Mouse (Mus musculus) limb, embryonic 12.5 days (tissue): ENCODE measurements at regions not wholly inside any gene's neighbourhood (a gene's known extent, or its start where the extent isn't known, plus 50 kb on each side); places are given as distances from the start of the nearest gene placed in this dataset.

Source experiments
- ATAC-seq: fragments of 200-750 bp; cut with Nextera tagmentation; 2 replicates; pipeline ENCODE4 v1.8.0; 2017; ENCODE audit warnings: low read depth, moderate TSS enrichment; ENCODE audit not compliant: insufficient number of reproducible peaks, insufficient read depth, low FRiP score, low TSS enrichment
- H3K27ac ChIP-seq: fragments of 300-500 bp; sonication (generic); 2 replicates; pipeline ENCODE4 v1.5.1; 2016; ENCODE audit warnings: mild to moderate bottlenecking, moderate library complexity
- H3K27me3 ChIP-seq: fragments of 300-500 bp; sonication (generic); 2 replicates; pipeline ENCODE4 v1.6.1; 2016; ENCODE audit warnings: mild to moderate bottlenecking, moderate library complexity
- H3K36me3 ChIP-seq: fragments of 300-500 bp; sonication (generic); 2 replicates; pipeline ENCODE4 v1.6.1; 2016; ENCODE audit warnings: mild to moderate bottlenecking, moderate library complexity
- H3K4me1 ChIP-seq: fragments of 300-500 bp; sonication (generic); replicated peaks from 2 replicates; pipeline ENCODE4 v1.6.1; 2016
- H3K4me2 ChIP-seq: fragments of 300-500 bp; sonication (generic); 2 replicates; pipeline ENCODE4 v1.6.1; 2016; ENCODE audit warnings: mild to moderate bottlenecking, moderate library complexity
- H3K4me3 ChIP-seq: fragments of 300-500 bp; sonication (generic); replicated peaks from 2 replicates; pipeline ENCODE4 v1.5.1; 2016; ENCODE audit warnings: mild to moderate bottlenecking
- H3K9ac ChIP-seq: fragments of 300-500 bp; sonication (generic); replicated peaks from 2 replicates; pipeline ENCODE4 v1.6.1; 2016; ENCODE audit warnings: mild to moderate bottlenecking, moderate library complexity
- H3K9me3 ChIP-seq: fragments of 300-500 bp; sonication (generic); 2 replicates; pipeline ENCODE4 v1.6.1; 2016; ENCODE audit warnings: mild to moderate bottlenecking, moderate library complexity
- WGBS: fragments of 180-500 bp; shearing (Covaris S2); methylation state at CpG from one replicate; pipeline ENCODE4 v1.1.7; 2016; 5-methylcytosine and 5-hydroxymethylcytosine counted together

DNA sequence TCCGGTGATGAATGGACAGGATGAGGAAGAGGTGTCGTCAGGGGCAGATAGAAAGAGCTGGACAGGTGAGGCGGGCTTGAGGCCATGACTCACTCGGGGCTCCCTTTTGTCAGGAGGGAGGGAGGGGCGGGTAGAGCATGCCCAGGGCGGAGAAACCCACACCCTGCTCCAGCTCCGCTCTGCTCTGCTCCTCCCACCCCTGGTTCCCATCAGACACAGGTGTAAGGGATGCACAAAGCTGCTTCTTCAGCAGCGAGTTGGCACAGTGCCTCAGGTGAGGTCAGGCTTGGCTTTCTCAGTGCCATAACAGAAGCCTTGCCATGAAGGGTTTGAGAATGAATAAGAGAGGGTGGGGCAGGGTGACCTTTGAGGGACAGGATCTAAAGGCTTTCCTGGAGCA lies 212.2 kb downstream of the Ly86 start:
- H3K27me3 ChIP-seq: no peaks in the 10 kb centered on the region
- no peak overlapping the region for H3K4me3 ChIP-seq
- no peaks in the 10 kb centered on the region for H3K36me3 ChIP-seq
- H3K9ac ChIP-seq: no peak overlapping the region
- no peak overlapping the region for H3K27ac ChIP-seq
- WGBS: 73% methylated on average over 8 of the region's 8 CpGs
- no peak for ATAC-seq
- H3K9me3 ChIP-seq: no peaks in the 10 kb centered on the region
- no peak overlapping the region for H3K4me2 ChIP-seq
- peaks cover 31% of the 10 kb centered on the region for H3K4me1 ChIP-seq

DNA sequence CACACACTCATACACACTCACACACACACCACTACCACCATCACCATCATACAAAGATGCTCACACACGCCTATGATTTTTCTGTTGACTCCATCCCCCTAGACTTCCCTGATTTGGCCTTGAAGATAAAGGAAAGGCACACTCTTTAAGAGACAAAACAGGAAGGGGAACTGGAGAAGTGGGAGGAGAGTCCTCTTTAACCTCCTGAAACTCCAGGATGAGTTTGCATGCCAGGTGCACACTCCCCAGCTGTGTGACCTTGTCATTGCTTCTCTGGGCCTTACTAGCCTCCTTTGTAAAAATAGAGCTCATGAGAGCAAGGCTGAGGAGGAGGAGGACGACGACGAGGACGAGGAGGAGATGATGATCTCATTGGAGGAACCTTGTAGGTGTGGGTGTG lies 212.8 kb downstream of the Ly86 start:
- 76% methylated on average over 5 of the region's 5 CpGs for WGBS
- H3K4me2 ChIP-seq: no peak overlapping the region
- no peak for ATAC-seq

DNA sequence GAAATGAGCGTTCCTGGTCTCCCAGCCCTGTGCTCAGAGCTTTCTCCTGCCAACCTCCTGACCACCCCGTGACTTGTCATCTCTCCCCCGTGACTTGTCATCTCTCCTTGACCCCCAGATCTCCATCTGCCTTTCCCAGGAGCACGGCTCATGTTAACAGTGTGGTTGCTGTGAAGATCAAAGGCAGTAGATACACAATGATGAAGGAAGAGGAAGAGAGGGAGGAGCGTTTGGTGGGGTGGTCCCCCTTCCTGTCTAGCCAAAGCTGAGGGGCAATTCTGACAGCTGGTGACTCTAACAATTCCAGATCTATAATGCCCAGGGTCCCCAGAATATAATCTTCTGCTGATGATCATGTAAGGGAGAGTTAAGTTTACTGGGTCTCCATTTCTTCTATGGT lies 214.0 kb downstream of the Ly86 start:
- peaks cover 39% of the 10 kb centered on the region for H3K4me1 ChIP-seq
- no peak for ATAC-seq
- WGBS: 51% methylated on average over 5 of the region's 5 CpGs

More for the DNA sequence above, 212.8 kb downstream of the Ly86 start:
- no peak overlapping the region for H3K4me3 ChIP-seq
- H3K4me1 ChIP-seq: peaks cover 37% of the 10 kb centered on the region
- H3K36me3 ChIP-seq: no peaks in the 10 kb centered on the region
- H3K27ac ChIP-seq: no peak overlapping the region
- H3K27me3 ChIP-seq: no peaks in the 10 kb centered on the region
- no peak overlapping the region for H3K9ac ChIP-seq
- H3K9me3 ChIP-seq: no peaks in the 10 kb centered on the region

DNA sequence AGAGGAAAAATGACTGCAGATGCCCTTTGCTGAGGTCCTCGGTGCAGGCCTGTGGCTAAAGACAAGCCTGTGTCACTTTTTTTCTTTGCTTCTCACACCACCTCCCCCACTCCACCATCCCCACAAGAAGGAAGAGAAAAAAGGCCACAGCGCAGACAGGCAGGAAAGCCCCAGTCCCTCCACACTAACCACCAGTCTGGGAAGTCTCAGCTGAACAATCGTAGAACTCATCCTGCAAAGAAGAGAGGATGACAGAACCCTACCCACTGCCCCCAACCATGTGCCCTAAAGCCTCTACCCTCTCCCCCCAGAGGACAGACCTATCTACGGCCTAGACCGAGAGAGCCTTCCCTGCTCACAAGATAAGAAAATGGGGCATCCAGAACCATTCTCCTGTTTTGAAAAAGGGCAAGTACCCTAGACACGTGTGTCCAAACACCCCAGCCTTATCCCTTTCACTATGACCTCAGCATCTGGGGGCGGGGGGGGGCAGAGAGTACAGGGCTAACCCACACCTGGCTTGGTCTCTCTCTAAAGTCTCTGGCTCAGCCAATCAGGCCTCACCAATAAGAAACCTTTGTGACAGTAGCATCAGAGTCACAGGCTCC lies 214.8 kb downstream of the Ly86 start:
- H3K4me2 ChIP-seq: 0 out of 2 replicates have a peak overlapping the region, but pooled peaks have one; percentile 19
- no peak for ATAC-seq
- no peaks in the 10 kb centered on the region for H3K27me3 ChIP-seq
- H3K9me3 ChIP-seq: no peaks in the 10 kb centered on the region
- H3K36me3 ChIP-seq: no peaks in the 10 kb centered on the region
- peak overlapping the region; percentile 72; the same call in 1 of the 2 replicates for H3K27ac ChIP-seq
- H3K4me3 ChIP-seq: no peak overlapping the region
- H3K4me1 ChIP-seq: peaks cover 39% of the 10 kb centered on the region
- no peak overlapping the region for H3K9ac ChIP-seq
- whole genome bisulfite sequencing: 63% methylated on average over 7 of the region's 7 CpGs

More for the DNA sequence above, 214.0 kb downstream of the Ly86 start:
- Histone ChIP-seq H3K9me3 (no peaks in the 10 kb centered on the region), H3K27me3 (no peaks in the 10 kb centered on the region), H3K4me2 (no peak overlapping the region), H3K36me3 (no peaks in the 10 kb centered on the region), H3K27ac (no peak overlapping the region), H3K4me3 (no peak overlapping the region), H3K9ac (no peak overlapping the region)

DNA sequence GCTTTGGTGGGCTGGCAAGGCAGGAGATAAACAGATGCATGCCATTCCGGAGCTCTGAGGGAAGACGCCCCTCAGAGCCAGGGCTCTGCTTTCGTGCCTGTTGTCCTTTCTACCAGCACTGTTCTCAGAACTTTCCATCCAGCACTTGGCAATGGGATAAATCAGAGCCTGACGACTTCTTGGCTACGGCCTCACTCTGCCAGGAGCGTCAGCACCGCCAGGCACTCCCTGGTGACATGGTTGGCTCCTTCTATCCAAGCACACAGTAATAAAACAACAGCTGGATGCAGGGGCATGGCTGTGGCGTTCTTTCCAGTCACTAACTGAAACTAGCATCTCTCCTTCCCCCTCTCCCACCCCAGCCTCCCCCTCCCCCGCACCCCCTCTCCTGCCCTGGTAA lies 215.4 kb downstream of the Ly86 start:
- Histone ChIP-seq H3K4me2 (peak overlapping the region; percentile 19), H3K4me3 (no peak overlapping the region), H3K9me3 (no peaks in the 10 kb centered on the region), H3K4me1 (peaks cover 39% of the 10 kb centered on the region), H3K27ac (peak overlapping the region; percentile 72), H3K36me3 (no peaks in the 10 kb centered on the region), H3K9ac (no peak overlapping the region), H3K27me3 (no peaks in the 10 kb centered on the region)
- no peak for ATAC-seq
- WGBS: 16% methylated on average over 9 of the region's 9 CpGs

DNA sequence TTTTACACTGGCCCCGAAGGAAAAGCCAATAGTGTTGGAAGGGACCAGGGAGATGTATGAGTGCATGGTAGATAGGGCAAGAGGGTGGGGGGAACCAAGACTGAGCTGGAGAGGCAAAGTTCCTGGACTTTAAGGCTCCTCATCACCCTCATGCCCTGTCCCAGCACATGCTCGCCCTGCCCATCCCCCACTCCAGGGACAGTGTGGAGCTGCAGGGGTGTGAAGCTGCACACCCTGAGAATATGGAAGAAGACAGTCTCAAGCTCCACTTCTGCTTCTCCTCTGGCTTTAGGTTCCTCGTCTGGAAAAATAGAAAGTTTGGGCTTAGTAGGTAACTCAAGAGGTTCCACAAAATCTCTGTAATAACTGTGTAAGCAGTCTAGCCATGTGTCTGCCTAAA lies 215.8 kb downstream of the Ly86 start:
- WGBS: 20% methylated on average over 3 of the region's 3 CpGs
- Histone ChIP-seq H3K9ac (no peak overlapping the region), H3K27me3 (no peaks in the 10 kb centered on the region), H3K4me1 (peaks cover 39% of the 10 kb centered on the region), H3K36me3 (no peaks in the 10 kb centered on the region), H3K27ac (peak overlapping the region; percentile 72), H3K4me3 (no peak overlapping the region), H3K4me2 (peak overlapping the region; percentile 19), H3K9me3 (no peaks in the 10 kb centered on the region)
- ATAC-seq: 0 out of 2 replicates have a peak, but pooled peaks have one; percentile 26

DNA sequence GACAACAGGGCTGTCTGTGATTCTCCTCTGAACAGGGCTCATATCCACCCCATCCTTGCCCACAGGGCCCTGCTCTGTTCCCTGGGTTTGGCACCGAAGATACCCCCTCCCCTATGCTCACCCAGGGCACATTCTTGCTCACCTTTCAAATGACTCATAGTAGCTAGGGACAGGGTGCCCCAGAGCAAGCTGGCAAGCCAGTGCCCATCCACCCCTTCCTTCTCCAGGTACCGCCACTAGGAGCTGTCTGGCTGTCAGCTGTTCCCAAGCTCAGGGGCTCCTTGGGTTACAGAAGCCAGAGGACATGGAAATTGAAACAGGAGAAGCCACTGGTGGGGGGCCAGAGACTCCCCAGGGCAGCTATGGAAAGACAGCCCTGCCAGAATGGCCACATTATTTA lies 216.4 kb downstream of the Ly86 start:
- Histone ChIP-seq H3K9ac (no peak overlapping the region), H3K4me3 (no peak overlapping the region), H3K27ac (peak overlapping the region; percentile 72), H3K27me3 (no peaks in the 10 kb centered on the region), H3K36me3 (no peaks in the 10 kb centered on the region), H3K9me3 (no peaks in the 10 kb centered on the region), H3K4me2 (peak overlapping the region; percentile 4; the same call in 1 of the 2 replicates), H3K4me1 (peaks cover 39% of the 10 kb centered on the region)
- 20% methylated on average over 2 of the region's 2 CpGs for WGBS
- ATAC-seq: no peak

DNA sequence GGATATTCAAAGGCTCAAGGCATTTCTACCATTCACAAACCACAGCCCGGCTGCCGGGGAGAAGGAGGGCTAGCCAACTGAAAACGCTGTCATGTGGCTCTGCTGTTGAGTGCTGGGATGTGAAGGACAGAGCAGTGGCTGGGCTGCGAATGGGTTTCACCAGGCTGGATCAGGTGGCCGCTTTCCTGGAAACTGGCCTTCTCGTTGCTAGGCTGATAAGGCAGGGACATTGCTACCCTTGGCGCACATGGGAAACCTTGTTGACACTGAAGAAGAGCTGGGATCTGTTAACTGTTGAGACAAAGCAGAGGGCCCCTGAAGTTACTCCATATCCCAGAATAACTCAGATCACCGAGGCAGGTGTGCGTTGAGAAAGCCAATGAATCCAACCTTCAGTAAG lies 216.1 kb upstream of the Rreb1 start:
- Histone ChIP-seq H3K9ac (no peak overlapping the region), H3K9me3 (no peaks in the 10 kb centered on the region), H3K4me2 (0 out of 2 replicates have a peak overlapping the region, but pooled peaks have one; percentile 7), H3K4me3 (no peak overlapping the region), H3K36me3 (no peaks in the 10 kb centered on the region), H3K4me1 (peaks cover 39% of the 10 kb centered on the region), H3K27ac (peak overlapping the region; percentile 72; the same call in 1 of the 2 replicates), H3K27me3 (no peaks in the 10 kb centered on the region)
- no peak for ATAC-seq
- 27% methylated on average over 9 of the region's 9 CpGs for WGBS

DNA sequence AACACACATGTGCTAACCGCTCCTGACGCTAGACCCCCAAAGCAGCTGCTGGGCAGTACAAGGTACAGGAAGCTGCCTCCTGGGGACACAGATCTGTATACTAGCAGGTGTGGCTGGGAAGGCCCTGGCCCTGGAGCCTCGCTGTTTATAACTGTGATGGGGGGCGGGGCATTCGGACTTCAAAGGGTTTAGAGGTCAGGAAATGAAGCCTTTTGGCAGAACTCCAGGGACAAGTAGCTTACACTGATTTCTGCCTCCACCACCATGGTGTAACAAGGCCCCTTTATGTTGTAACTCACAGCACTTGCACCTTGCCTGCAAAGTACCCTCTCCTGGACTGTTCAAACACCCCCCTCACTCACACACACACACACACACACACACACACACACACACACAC lies 215.5 kb upstream of the Rreb1 start:
- WGBS: 2% methylated on average over 5 of the region's 5 CpGs
- no peak overlapping the region for H3K9ac ChIP-seq
- H3K4me1 ChIP-seq: peaks cover 39% of the 10 kb centered on the region
- no peaks in the 10 kb centered on the region for H3K36me3 ChIP-seq
- ATAC-seq: peak; percentile 54; the same call in 1 of the 2 replicates
- H3K4me3 ChIP-seq: no peak overlapping the region
- H3K9me3 ChIP-seq: no peaks in the 10 kb centered on the region
- no peaks in the 10 kb centered on the region for H3K27me3 ChIP-seq
- 0 out of 2 replicates have a peak overlapping the region, but pooled peaks have one; percentile 7 for H3K4me2 ChIP-seq
- peak overlapping the region; percentile 72; the same call in 1 of the 2 replicates for H3K27ac ChIP-seq

DNA sequence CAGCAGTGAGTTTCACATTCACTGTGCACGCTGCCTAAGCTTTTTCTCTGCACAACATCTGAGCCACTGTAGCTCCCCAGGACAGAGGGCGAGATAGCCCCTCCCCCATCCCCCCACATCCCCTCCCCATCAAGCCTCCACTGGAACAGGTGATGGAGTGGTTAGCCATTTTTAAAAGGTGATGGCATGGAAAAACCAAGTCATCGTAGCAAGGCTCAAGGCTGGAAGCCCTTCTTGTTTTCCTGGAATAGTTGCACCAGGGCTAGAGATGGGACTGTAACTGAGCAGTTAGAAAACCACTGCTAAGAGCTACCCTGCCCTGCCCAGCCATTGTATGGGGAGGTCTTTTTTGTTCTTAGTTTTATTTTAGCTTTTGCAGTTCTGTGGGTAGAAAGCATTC lies 209.1 kb upstream of the Rreb1 start:
- Histone ChIP-seq H3K27ac (no peak overlapping the region), H3K9me3 (no peaks in the 10 kb centered on the region), H3K4me3 (no peak overlapping the region), H3K9ac (no peak overlapping the region), H3K4me1 (no peaks in the 10 kb centered on the region), H3K4me2 (no peak overlapping the region), H3K36me3 (no peaks in the 10 kb centered on the region), H3K27me3 (no peaks in the 10 kb centered on the region)
- WGBS: 71% methylated on average over 3 of the region's 3 CpGs
- no peak for ATAC-seq

DNA sequence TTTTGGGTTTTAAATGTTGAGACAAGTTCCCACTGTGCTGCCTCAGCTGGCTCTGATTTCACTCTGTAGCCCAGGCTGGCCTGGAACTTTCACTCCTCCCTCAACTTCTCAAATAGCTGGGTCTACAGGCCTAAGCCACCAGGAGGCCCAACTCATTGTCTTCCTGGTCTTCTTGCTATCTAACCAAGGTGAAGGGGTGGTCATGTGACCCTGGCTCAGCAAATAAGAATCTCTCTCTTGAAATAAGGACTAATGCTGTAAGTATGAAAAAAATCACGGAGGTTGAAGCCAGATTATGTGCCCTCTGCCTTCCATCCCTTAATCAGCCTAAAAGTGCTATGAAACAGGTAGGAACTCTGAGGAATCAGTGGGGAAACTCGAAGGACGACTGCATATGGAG lies 208.7 kb upstream of the Rreb1 start:
- Histone ChIP-seq H3K4me1 (no peaks in the 10 kb centered on the region), H3K9ac (no peak overlapping the region), H3K4me3 (no peak overlapping the region), H3K27me3 (no peaks in the 10 kb centered on the region), H3K27ac (no peak overlapping the region), H3K36me3 (no peaks in the 10 kb centered on the region), H3K9me3 (no peaks in the 10 kb centered on the region), H3K4me2 (no peak overlapping the region)
- 89% methylated on average over 3 of the region's 3 CpGs for WGBS
- ATAC-seq: no peak

DNA sequence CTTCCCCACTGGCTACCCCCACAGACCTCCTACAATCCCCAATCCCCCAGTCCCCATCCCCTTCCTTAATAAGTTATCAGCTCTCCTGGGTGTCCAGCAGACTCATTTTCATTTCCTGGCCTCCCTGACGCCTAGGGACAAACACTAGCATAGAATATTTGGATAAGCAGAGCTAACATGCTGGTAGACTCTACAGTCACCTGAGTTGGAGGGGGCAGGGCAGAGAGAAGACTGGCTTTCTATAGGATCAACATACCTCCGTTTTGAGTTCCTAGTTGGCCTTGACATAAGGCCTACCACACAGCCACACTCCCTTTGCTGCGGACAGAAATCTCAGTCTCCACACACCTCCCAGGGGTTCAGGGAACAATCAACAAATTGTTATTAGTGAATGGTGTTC lies 205.2 kb upstream of the Rreb1 start:
- Histone ChIP-seq H3K4me1 (0 out of 2 replicates have a peak, but pooled peaks cover 2% of the 10 kb centered on the region), H3K27ac (0 out of 2 replicates have a peak overlapping the region, but pooled peaks have one; percentile 13), H3K27me3 (no peaks in the 10 kb centered on the region), H3K4me2 (no peak overlapping the region), H3K4me3 (no peak overlapping the region), H3K9ac (no peak overlapping the region), H3K36me3 (no peaks in the 10 kb centered on the region), H3K9me3 (no peaks in the 10 kb centered on the region)
- no peak for ATAC-seq
- WGBS: 65% methylated on average over 3 of the region's 3 CpGs
